Mouse (Mus musculus): ENCODE data around the gene Fancc.

DNA sequence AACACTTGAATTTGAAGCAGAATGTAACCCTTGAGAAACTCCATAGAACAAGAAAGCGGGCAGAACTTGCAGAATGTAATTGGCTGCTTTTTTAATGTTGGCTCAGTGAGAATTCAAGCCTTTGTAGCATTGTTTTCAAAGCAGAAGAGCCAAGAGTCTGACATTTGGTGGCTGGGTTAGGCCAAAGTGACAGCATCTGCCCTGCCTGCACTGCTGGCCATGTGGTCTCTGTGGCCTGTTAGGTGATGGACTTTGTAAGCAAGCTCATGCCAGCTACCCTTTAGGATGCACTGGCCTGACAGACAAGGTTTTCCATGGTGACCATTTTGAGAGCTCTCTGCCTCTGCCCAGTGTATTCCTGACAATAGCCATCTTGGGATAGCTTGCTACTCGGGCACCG lies 199.1 kb downstream of the Fancc start:
- TF ChIP-seq CTCF (conservative IDR thresholded peaks at IDR 0.05; ENCODE audit: low read length) = no peak
- no peak for TF ChIP-seq NANOG (IDR thresholded peaks at IDR 0.05; ENCODE audit: borderline replicate concordance, low read length)
